Mouse (Mus musculus): Measurements from ENCODE around the gene Tspan11.

The Tspan11 gene

DNA sequence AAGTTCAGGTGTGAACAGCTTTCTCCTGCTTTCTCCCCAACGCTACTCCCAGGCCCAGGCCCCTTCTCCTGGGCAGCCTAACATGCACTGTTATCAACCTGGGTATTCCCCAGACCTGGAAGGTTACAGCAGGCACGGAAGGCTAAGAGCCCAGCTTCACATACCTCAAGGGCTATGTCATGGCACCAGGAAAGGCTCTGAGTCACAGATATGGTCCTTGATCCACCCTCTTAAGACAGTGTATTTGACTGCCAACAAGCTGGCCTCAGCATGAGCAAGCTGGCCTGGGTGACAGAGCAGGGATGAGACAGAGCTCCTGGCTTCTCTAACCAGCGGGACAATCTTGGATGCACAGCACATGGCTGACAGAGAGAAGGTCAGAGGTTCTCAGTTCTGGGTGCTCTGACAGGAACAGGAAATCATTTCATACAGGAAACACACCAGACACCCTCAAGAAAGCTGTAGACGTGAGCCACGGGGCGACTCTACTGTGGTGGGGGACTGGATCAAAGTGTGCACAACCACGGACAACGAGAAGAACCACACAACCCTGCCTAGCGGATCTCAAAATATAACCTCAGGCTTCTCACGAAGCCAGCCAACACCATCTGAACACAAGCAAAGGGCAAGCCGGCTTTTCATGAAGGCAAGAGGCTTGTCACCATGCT is 104.3 kb downstream of the Tspan11 start:
- DNase-seq (ENCODE audit: low spot score), result no peak

DNA sequence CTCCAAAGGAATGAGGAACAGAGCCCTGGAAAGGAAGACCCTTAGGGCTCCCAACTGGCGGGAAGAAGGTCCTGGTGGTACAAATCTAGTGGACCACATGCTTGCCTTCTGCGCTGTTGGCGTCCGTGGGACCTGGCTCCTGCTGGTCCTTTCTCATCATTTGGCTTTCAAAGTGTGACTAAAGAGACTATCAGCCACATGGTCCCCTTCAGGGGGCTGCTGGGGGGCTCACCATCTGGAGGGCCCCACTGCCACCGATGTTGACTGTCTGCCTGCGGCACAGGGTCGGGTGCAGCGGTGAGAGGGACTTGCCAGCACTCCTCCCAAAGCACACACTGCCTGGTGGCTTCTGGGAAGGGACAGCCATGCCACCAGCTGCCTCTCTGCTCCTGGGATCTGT is 105.6 kb downstream of the Tspan11 start:
- DNase-seq (ENCODE audit: low spot score), result no peak

DNA sequence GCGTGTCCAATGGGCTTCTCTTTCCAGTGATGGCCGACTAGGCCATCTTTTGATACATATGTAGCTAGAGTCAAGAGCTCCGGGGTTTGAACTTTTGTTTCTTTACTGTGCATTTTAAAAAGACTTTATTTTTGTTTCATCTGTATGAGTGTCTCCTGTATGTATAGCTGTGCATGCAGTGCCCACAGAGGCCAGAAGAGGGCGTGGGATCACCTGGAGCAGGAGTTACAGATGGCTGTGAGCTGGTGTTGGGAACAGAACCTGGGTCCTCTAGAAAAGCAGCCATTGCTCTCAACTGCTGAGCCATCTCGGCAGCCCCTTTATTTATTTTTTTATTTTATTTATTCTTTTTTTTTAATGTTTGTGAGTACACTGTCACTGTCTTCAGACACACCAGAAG is 109.5 kb downstream of the Tspan11 start:
- no peak for DNase-seq (ENCODE audit: low spot score)

- no peak for DNase-seq (ENCODE audit: low spot score)
These were observed 111.7 kb downstream of the Tspan11 start for GRCm38 (mm10) chr6:127999118-127999517.

GRCm38 (mm10) chr6:128000777-128001176 is 113.4 kb downstream of the Tspan11 start:
- no peak for DNase-seq (ENCODE audit: low spot score)

DNA sequence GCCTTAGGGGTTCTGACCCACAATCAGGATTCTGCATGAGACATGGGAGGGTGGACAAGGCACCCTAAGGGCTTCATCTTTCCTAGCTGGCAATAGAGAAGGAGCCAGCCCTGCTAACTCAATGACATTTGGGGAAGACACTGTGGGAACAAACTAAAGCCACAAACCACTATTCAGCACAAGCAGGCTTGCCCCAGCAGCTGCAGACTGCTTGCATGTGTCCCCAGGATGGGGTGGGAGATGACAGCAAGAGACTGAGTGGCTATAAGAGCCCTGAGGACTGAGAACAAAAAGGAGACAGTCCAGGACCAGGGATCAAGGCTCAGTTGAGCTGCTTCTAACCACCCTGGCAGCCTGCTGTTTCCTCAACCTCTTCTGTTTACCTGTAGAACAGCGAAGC is 114.2 kb downstream of the Tspan11 start:
- DNase-seq (ENCODE audit: low spot score), result no peak

DNA sequence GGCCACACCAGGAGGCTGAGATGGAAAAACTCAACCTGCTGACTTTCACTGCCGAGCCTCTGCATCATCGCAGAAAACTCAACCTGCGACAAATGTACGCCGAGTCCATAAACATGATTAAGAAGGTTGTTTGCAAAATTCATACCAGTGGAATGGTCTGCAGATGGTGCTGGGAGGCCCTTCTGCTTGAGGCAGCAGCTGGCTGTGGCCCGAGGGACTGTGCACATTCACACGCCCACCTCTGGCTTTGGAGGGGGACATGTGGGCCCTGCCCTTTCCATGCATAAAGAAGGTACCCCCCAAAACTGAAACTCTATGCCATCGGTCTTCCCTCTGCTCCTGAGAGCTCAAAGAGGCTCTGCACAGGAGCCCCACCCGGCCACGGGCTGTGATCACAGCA is 114.7 kb downstream of the Tspan11 start:
- DNase-seq (ENCODE audit: low spot score), result no peak

DNA sequence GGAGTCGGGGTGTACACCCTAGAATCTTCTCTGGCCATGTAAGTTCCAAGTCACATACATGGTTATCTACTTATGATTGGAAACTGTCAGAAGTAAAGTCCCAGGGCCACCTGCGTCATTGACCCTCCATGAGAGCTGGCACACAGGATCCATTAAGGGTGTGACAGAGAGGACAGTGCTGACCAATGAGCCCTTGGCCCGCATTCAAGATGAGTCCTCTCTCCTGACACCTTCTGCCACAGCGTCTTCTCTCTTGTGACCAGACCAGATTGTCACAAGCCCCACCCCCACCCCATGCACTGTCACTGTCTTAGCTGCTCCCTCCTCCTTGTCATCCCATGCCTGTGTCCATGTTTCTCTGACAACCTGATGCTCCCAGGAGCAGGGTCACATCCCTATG is 115.3 kb downstream of the Tspan11 start:
- DNase-seq (ENCODE audit: low spot score), result no peak

- DNase-seq (ENCODE audit: low spot score), result no peak
These were observed 116.2 kb downstream of the Tspan11 start for GRCm38 (mm10) chr6:128003542-128003941.

Data from ovary, postnatal 36 days (tissue).